Mouse (Mus musculus) heart, adult 2 months (tissue): ENCODE measurements around the gene Dnaja3.

ENCODE experiments used
- CTCF ChIP-seq: fragments of 200-600 bp; IDR thresholded peaks from 2 replicates; pipeline ENCODE4 v1.8.1; 2022; ENCODE audit warnings: antibody characterized with exemption, mild to moderate bottlenecking, moderate library complexity
- EP300 ChIP-seq: fragments of 200-500 bp; IDR thresholded peaks from 2 replicates; pipeline ENCODE4 v1.6.1; 2011; ENCODE audit warnings: low read depth, low read length, control low read depth; ENCODE audit not compliant: insufficient read depth
- POLR2A ChIP-seq: fragments of 200-500 bp; IDR thresholded peaks from 2 replicates; pipeline ENCODE4 v1.6.1; 2011; ENCODE audit warnings: mild to moderate bottlenecking, low read depth, low read length, control low read depth; ENCODE audit not compliant: insufficient read depth

DNA sequence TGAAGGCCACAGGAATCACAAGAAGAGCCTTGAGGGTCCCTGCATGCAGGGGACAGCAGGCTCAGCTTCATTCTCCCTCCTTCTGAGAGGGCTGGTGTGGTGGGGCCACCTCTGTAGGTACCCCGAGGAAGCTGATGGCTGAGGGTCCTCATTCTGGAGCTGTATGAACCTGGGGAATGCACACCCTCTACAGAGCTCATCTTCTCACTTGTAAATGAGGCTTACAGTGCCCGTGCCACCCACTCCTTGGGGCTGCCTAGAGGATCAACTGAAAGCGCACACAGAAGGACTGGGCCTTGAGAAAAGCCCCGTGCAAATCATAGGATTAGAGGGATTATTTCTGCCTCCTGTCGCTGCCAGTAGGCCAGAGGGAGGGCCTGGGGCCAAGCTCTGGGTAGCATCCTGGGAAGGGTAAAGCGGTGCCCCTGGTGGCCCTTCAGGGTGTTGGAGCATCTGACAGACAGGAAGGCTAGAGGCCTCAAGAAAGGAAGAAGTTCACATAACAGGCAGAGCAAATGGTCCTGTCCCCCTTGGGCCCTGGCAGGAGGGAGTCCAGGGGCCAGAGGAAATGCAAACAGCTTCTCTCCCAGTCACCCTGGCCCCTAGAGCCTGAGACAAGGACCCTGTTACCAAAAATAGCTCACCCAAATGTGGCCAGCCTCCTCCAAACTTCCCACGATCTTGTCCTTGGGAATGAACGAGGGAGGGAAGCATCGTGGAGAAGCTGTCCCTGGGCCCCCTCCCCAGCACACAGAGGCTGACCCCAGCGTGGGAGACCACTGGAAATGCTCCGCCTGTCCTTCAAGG is 16.2 kb downstream of the Dnaja3 start:
- no peak for TF ChIP-seq POLR2A
- peak; percentile 29 for TF ChIP-seq CTCF
- TF ChIP-seq EP300 = 0 out of 2 replicates have a peak, but pooled peaks have one; percentile 13
